Mouse (Mus musculus): Measurements from ENCODE around the gene Plcz1.

- TF ChIP-seq CTCF (IDR thresholded peaks at IDR 0.05; ENCODE audit: borderline replicate concordance, extremely low read depth, insufficient read depth, insufficient read length): no peak
- TF ChIP-seq POLR2A (IDR thresholded peaks at IDR 0.05; ENCODE audit: borderline replicate concordance, extremely low read depth, insufficient read depth, insufficient read length, poor library complexity, severe bottlenecking): no peak
Measured at GRCm38 (mm10) chr6:139989597-139989996, 51.7 kb downstream of the Plcz1 start.
